Mouse (Mus musculus) heart, embryonic 12.5 days (tissue): ENCODE measurements around the gene Osbpl2. TPM values are rescaled to one million over a fixed set of nuclear protein-coding genes. Genes with fewer than 3 reads are reported as not detected.
A peak's percentile ranks its signal among the peaks of the same experiment; 100 is the strongest.

Source experiments
- ATAC-seq: fragments of 200-750 bp; cut with Nextera tagmentation; 2 replicates; pipeline ENCODE4 v1.8.0; 2017; ENCODE audit warnings: moderate TSS enrichment, moderate library complexity; ENCODE audit not compliant: insufficient number of reproducible peaks, low FRiP score
- H3K27ac ChIP-seq: fragments of 300-500 bp; sonication (generic); 2 replicates; pipeline ENCODE4 v1.5.1; 2016; ENCODE audit warnings: mild to moderate bottlenecking, moderate library complexity; ENCODE audit not compliant: poor library complexity, severe bottlenecking
- H3K27me3 ChIP-seq: fragments of 300-500 bp; sonication (generic); replicated peaks from 2 replicates; pipeline ENCODE4 v1.6.1; 2016; ENCODE audit warnings: mild to moderate bottlenecking, moderate library complexity
- H3K36me3 ChIP-seq: fragments of 300-500 bp; sonication (generic); 2 replicates; pipeline ENCODE4 v1.6.1; 2016; ENCODE audit warnings: mild to moderate bottlenecking, moderate library complexity
- H3K4me1 ChIP-seq: fragments of 300-500 bp; sonication (generic); replicated peaks from 2 replicates; pipeline ENCODE4 v1.6.1; 2016; ENCODE audit warnings: mild to moderate bottlenecking
- H3K4me2 ChIP-seq: fragments of 300-500 bp; sonication (generic); 2 replicates; pipeline ENCODE4 v1.6.1; 2016; ENCODE audit warnings: mild to moderate bottlenecking, moderate library complexity
- H3K4me3 ChIP-seq: fragments of 300-500 bp; sonication (generic); 2 replicates; pipeline ENCODE4 v1.5.1; 2016; ENCODE audit warnings: mild to moderate bottlenecking
- H3K9ac ChIP-seq: fragments of 300-500 bp; sonication (generic); 2 replicates; pipeline ENCODE4 v1.6.1; 2016; ENCODE audit warnings: mild to moderate bottlenecking, moderate library complexity
- H3K9me3 ChIP-seq: fragments of 300-500 bp; sonication (generic); replicated peaks from 2 replicates; pipeline ENCODE4 v1.6.1; 2016; ENCODE audit warnings: mild to moderate bottlenecking, moderate library complexity
- WGBS: fragments of 180-500 bp; shearing (Covaris S2); methylation state at CpG from one replicate; pipeline ENCODE4 v1.1.7; 2016; 5-methylcytosine and 5-hydroxymethylcytosine counted together
- polyA plus RNA-seq: library from polyadenylated mRNA; unstranded; fragments of >200 nt; fragmentation: Nextera tagmentation; extraction: Ambion mirVana; gene quantifications from 2 replicates; pipeline ENCODE4 v1.2.1, GENCODE M21; 2016

Osbpl2 gene
- polyA plus RNA-seq, 1 experiment from 2014 or later: 37.2 TPM

- Histone ChIP-seq H3K4me3 (peak overlapping the region; percentile 89), H3K27ac (no peak overlapping the region), H3K4me1 (peaks cover 37% of the 10 kb centered on the region), H3K9ac (peak overlapping the region; percentile 92), H3K27me3 (no peaks in the 10 kb centered on the region), H3K36me3 (peaks cover 9% of the 10 kb centered on the region; the same call in 1 of the 2 replicates), H3K9me3 (no peaks in the 10 kb centered on the region), H3K4me2 (peak overlapping the region; percentile 90)
- ATAC-seq: no peak
- WGBS: 58% methylated on average over 5 of the region's 5 CpGs
These were observed 1.2 kb downstream of the Osbpl2 start for GRCm38 (mm10) chr2:180120292-180120761.

GRCm38 (mm10) chr2:180124192-180124591 is 5.1 kb downstream of the Osbpl2 start:
- Histone ChIP-seq H3K27ac (no peak overlapping the region), H3K9ac (no peak overlapping the region), H3K4me3 (no peak overlapping the region), H3K9me3 (no peaks in the 10 kb centered on the region), H3K4me2 (no peak overlapping the region), H3K36me3 (peaks cover 9% of the 10 kb centered on the region; the same call in 1 of the 2 replicates), H3K27me3 (no peaks in the 10 kb centered on the region), H3K4me1 (peaks cover 36% of the 10 kb centered on the region)
- WGBS: 77% methylated on average over 2 of the region's 2 CpGs
- ATAC-seq: no peak

- Histone ChIP-seq H3K4me2 (no peak overlapping the region), H3K27me3 (no peaks in the 10 kb centered on the region), H3K4me1 (peaks cover 30% of the 10 kb centered on the region), H3K9me3 (no peaks in the 10 kb centered on the region), H3K27ac (no peak overlapping the region), H3K4me3 (no peak overlapping the region), H3K36me3 (peaks cover 9% of the 10 kb centered on the region; the same call in 1 of the 2 replicates), H3K9ac (no peak overlapping the region)
- no peak for ATAC-seq
- WGBS: 35% methylated on average over 4 of the region's 4 CpGs
These were observed 7.1 kb downstream of the Osbpl2 start for GRCm38 (mm10) chr2:180126195-180126594.

GRCm38 (mm10) chr2:180127675-180128074 is 8.6 kb downstream of the Osbpl2 start:
- Histone ChIP-seq H3K4me1 (peaks cover 31% of the 10 kb centered on the region), H3K9me3 (no peaks in the 10 kb centered on the region), H3K36me3 (peaks cover 9% of the 10 kb centered on the region; the same call in 1 of the 2 replicates), H3K27ac (no peak overlapping the region), H3K4me3 (no peak overlapping the region), H3K4me2 (no peak overlapping the region), H3K9ac (no peak overlapping the region), H3K27me3 (no peaks in the 10 kb centered on the region)
- ATAC-seq: no peak
- WGBS: 53% methylated on average over 1 of the region's 1 CpGs

- Histone ChIP-seq H3K4me2 (no peak overlapping the region), H3K27ac (peak overlapping the region; percentile 75; the same call in 1 of the 2 replicates), H3K4me1 (peaks cover 21% of the 10 kb centered on the region), H3K4me3 (no peak overlapping the region), H3K27me3 (no peaks in the 10 kb centered on the region), H3K9ac (no peak overlapping the region), H3K36me3 (peaks cover 7% of the 10 kb centered on the region), H3K9me3 (no peaks in the 10 kb centered on the region)
- WGBS: 57% methylated on average over 4 of the region's 4 CpGs
- no peak for ATAC-seq
These were observed 14.1 kb downstream of the Osbpl2 start for GRCm38 (mm10) chr2:180133231-180133630.

- Histone ChIP-seq H3K4me2 (no peak overlapping the region), H3K36me3 (peaks cover 14% of the 10 kb centered on the region), H3K4me1 (peaks cover 20% of the 10 kb centered on the region), H3K27ac (peak overlapping the region; percentile 75), H3K4me3 (no peak overlapping the region), H3K27me3 (no peaks in the 10 kb centered on the region), H3K9me3 (no peaks in the 10 kb centered on the region), H3K9ac (no peak overlapping the region)
- no peak for ATAC-seq
- 71% methylated on average over 3 of the region's 3 CpGs for WGBS
These were observed 14.8 kb downstream of the Osbpl2 start for GRCm38 (mm10) chr2:180133911-180134310.

GRCm38 (mm10) chr2:180135414-180135813 is 16.3 kb downstream of the Osbpl2 start:
- peak overlapping the region; percentile 55 for H3K27ac ChIP-seq
- ATAC-seq: no peak
- H3K4me3 ChIP-seq: no peak overlapping the region
- H3K4me1 ChIP-seq: peaks cover 20% of the 10 kb centered on the region
- no peak overlapping the region for H3K9ac ChIP-seq
- H3K36me3 ChIP-seq: peaks cover 25% of the 10 kb centered on the region
- 58% methylated on average over 5 of the region's 5 CpGs for WGBS
- no peaks in the 10 kb centered on the region for H3K9me3 ChIP-seq
- H3K4me2 ChIP-seq: no peak overlapping the region
- H3K27me3 ChIP-seq: no peaks in the 10 kb centered on the region

- no peaks in the 10 kb centered on the region for H3K9me3 ChIP-seq
- 76% methylated on average over 2 of the region's 2 CpGs for WGBS
- H3K36me3 ChIP-seq: peaks cover 71% of the 10 kb centered on the region
These were observed 27.0 kb downstream of the Osbpl2 start for GRCm38 (mm10) chr2:180146091-180146490.

GRCm38 (mm10) chr2:180147379-180147778 is 28.3 kb downstream of the Osbpl2 start:
- peaks cover 15% of the 10 kb centered on the region for H3K4me1 ChIP-seq
- WGBS: 63% methylated on average over 6 of the region's 6 CpGs
- peaks cover 76% of the 10 kb centered on the region for H3K36me3 ChIP-seq
- H3K9me3 ChIP-seq: no peaks in the 10 kb centered on the region
- no peak overlapping the region for H3K9ac ChIP-seq
- H3K4me3 ChIP-seq: no peak overlapping the region
- peak overlapping the region; percentile 74 for H3K27ac ChIP-seq
- H3K4me2 ChIP-seq: no peak overlapping the region
- ATAC-seq: no peak
- H3K27me3 ChIP-seq: no peaks in the 10 kb centered on the region

More at GRCm38 (mm10) chr2:180146091-180146490, 27.0 kb downstream of the Osbpl2 start:
- no peak overlapping the region for H3K4me3 ChIP-seq
- H3K4me1 ChIP-seq: peaks cover 15% of the 10 kb centered on the region
- no peaks in the 10 kb centered on the region for H3K27me3 ChIP-seq
- no peak overlapping the region for H3K4me2 ChIP-seq
- H3K9ac ChIP-seq: no peak overlapping the region
- H3K27ac ChIP-seq: no peak overlapping the region
- ATAC-seq: no peak

GRCm38 (mm10) chr2:180148551-180148950 is 29.4 kb downstream of the Osbpl2 start:
- no peak for ATAC-seq
- H3K27me3 ChIP-seq: no peaks in the 10 kb centered on the region
- peaks cover 15% of the 10 kb centered on the region for H3K4me1 ChIP-seq
- no peak overlapping the region for H3K4me3 ChIP-seq
- H3K27ac ChIP-seq: no peak overlapping the region
- 77% methylated on average over 9 of the region's 9 CpGs for WGBS
- peaks cover 81% of the 10 kb centered on the region for H3K36me3 ChIP-seq
- H3K4me2 ChIP-seq: no peak overlapping the region
- no peaks in the 10 kb centered on the region for H3K9me3 ChIP-seq
- H3K9ac ChIP-seq: no peak overlapping the region

GRCm38 (mm10) chr2:180154796-180155195 is 35.7 kb downstream of the Osbpl2 start:
- H3K4me3 ChIP-seq: no peak overlapping the region
- H3K27ac ChIP-seq: no peak overlapping the region
- no peaks in the 10 kb centered on the region; the same call in 1 of the 2 replicates for H3K4me1 ChIP-seq
- ATAC-seq: no peak
- H3K9ac ChIP-seq: no peak overlapping the region
- no peaks in the 10 kb centered on the region for H3K27me3 ChIP-seq
- H3K9me3 ChIP-seq: no peaks in the 10 kb centered on the region
- H3K4me2 ChIP-seq: no peak overlapping the region
- H3K36me3 ChIP-seq: peaks cover 84% of the 10 kb centered on the region
- WGBS: 67% methylated on average over 3 of the region's 3 CpGs

GRCm38 (mm10) chr2:180158627-180159026 is 39.5 kb downstream of the Osbpl2 start:
- Histone ChIP-seq H3K27ac (no peak overlapping the region), H3K4me2 (no peak overlapping the region), H3K9me3 (no peaks in the 10 kb centered on the region), H3K36me3 (peaks cover 85% of the 10 kb centered on the region), H3K4me1 (no peaks in the 10 kb centered on the region), H3K27me3 (no peaks in the 10 kb centered on the region), H3K9ac (no peak overlapping the region), H3K4me3 (no peak overlapping the region)
- ATAC-seq: no peak
- WGBS: 88% methylated on average over 3 of the region's 3 CpGs
